Comparison of ENCODE assay signal across 8 mouse cellular contexts in genomic region chr5:76974554-76975285, GRCm38 (mm10). TPM values are rescaled to one million over a fixed set of nuclear protein-coding genes. Genes with fewer than 3 reads are reported as not detected.
DNase-seq lines count a peak whose midpoint lies in the region; ATAC-seq lines count a peak whose summit lies in the region.

Gene Srp72, plus strand, starts transcription at chr5:76974683.

- H3K9ac ChIP-seq in hindbrain, embryonic 13.5 days, result peak within 1 kb of the TSS; percentile 88

- peak within 1 kb of the TSS; percentile 90 for H3K4me2 ChIP-seq in hindbrain, embryonic 13.5 days

- peak; percentile 97 for ATAC-seq in hindbrain, embryonic 13.5 days (ENCODE audit: low FRiP score)

- peak; percentile 88 for DNase-seq in R1 (ENCODE audit: low read depth, low spot score)
- DNase-seq in cerebellum, postnatal 14 days, result peak; percentile 91 to 95
- peak; percentile 50 to 68 for DNase-seq in frontal cortex, postnatal 25 days (ENCODE audit: low spot score in 2 of 2)
- peak; percentile 83 to 85 for DNase-seq in layer of hippocampus, postnatal 14 days (ENCODE audit: low spot score in 2 of 2)
- peak; percentile 91 for DNase-seq in lung, postnatal 10 days
- DNase-seq in ovary, postnatal 14 days (ENCODE audit: low spot score), result peak; percentile 72
- DNase-seq in thymus, postnatal 10 days (ENCODE audit: low spot score in 2 of 2), result peak; percentile 74 to 89

- H3K4me1 ChIP-seq in hindbrain, embryonic 13.5 days (replicated peaks), result peaks cover 25% of the 10 kb centered on the region

- peak within 1 kb of the TSS; percentile 90 for H3K4me3 ChIP-seq in hindbrain, embryonic 13.5 days

- H3K27me3 ChIP-seq in hindbrain, embryonic 13.5 days, result no peaks in the 10 kb centered on the region

- no peaks in the 10 kb centered on the region for H3K9me3 ChIP-seq in hindbrain, embryonic 13.5 days

- H3K36me3 ChIP-seq in hindbrain, embryonic 13.5 days, result peaks cover 21% of the 10 kb centered on the region

- H3K27ac ChIP-seq in hindbrain, embryonic 13.5 days, result peak within 1 kb of the TSS; percentile 91

- 1% methylated on average over 48 of the region's 60 CpGs for whole genome bisulfite sequencing in hindbrain, embryonic 13.5 days

RNA-seq across cellular contexts. Expression of gene Srp72, which starts in this region (rescaled TPM):
- 80.3 and 80.9 TPM in 2 replicates for polyA plus RNA-seq in hindbrain, embryonic 13.5 days (2015; fragmentation: Nextera tagmentation; extraction: Ambion mirVana)
- total RNA-seq in layer of hippocampus, postnatal 14 days (2021), result 100 to 1,000 TPM; 121 to 128 TPM

Comparison
In these comparisons a context has a peak if more than half of its experiments do, and no peak if none do; other contexts are left out.
1. Peak in every context shown above with its lines: DNase-seq, ATAC-seq, H3K4me3 ChIP-seq and H3K27ac ChIP-seq.